Mouse (Mus musculus): ENCODE data around the gene Zdhhc5. TPM values are rescaled to one million over a fixed set of nuclear protein-coding genes. Genes with fewer than 3 reads are reported as not detected.

Gene Zdhhc5
- total RNA-seq, 1 experiment = 39.0 TPM

DNA sequence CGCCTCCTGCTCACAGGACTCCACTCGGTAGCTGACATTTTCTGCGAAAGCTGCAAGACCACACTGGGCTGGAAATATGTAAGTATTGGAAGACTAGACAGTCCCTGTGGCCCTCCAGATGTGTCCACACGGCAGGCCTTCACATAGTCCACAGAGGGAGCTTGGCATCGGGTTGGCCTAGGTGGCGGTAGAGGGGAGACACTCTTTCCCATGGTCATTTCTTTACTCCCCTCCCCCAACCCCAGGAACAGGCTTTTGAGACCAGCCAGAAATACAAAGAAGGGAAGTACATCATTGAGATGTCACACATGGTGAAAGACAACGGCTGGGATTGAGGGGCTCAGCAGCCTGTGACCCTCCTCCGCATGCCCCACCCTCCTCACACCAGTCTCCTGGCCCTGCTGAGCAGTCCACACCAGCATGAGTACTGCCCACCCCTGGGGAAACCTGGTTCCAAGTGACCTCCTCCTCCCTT, 22.5 kb upstream of the Zdhhc5 start:
- no peak overlapping the region for H3K27ac ChIP-seq (ENCODE audit: insufficient read depth, low read depth, low read length, poor library complexity, severe bottlenecking)
- in situ Hi-C loops (cut with MboI; ENCODE audit: low sequenced_read_pairs in 2 of 2, unreplicated experiment in 2 of 2) = no loop called here

DNA sequence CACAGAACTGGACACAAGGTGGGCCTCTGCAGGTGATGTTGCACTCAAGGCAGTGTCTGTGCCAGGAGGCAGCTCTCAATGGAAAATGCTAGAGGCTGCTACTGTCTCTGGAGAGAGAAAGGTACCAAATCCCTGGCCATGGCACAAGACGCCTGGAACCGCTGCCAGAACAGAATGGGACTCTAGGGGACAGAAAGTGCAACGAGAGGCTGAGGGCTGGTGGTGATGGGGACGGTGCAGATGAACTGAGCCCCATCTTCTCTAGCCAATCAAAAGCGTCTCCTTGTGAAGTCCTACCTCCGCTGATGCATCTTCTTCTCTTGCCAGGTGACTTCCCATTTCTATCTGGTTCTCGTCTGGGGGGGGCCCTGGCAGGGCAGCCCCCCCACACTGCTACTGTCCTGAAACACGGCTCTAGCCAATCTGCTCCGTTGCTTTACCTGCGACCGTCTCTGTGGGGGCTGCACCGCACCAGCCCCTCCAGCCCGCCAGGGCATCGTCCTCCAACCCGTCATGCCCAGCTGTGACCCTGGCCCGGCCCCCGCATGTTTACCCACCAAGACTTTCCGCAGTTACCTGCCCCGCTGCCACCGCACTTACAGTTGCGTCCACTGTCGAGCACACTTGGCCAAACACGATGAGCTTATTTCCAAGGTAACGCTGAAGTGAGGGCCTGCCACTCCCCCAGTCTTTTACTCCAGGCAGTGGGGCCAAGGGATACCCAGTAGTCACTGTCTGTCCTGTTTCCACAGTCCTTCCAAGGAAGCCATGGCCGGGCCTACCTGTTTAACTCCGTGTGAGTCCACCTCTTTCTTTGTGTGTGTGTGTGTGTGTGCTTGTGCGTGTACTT, 21.6 kb upstream of the Zdhhc5 start:
- DNase-seq (ENCODE audit: low read depth, low spot score) = no peak
- H3K9me3 ChIP-seq (ENCODE audit: control insufficient read depth, insufficient read depth, low read depth, low read length) = no peaks in the 10 kb centered on the region
- TF ChIP-seq ZNF384 (IDR thresholded peaks at IDR 0.05; ENCODE audit: low read depth, low read length) (no peak), CHD2 (IDR thresholded peaks at IDR 0.05; ENCODE audit: low read depth, low read length) (no peak), HCFC1 (IDR thresholded peaks at IDR 0.05; ENCODE audit: borderline replicate concordance, insufficient read depth, low read length) (no peak), MAFK (IDR thresholded peaks at IDR 0.05; ENCODE audit: insufficient read depth, low read depth, low read length) (no peak), ZC3H11A (IDR thresholded peaks at IDR 0.05; ENCODE audit: borderline replicate concordance, low read depth, low read length) (no peak)
- H3K36me3 ChIP-seq (ENCODE audit: control insufficient read depth, insufficient read depth, low read length, poor library complexity, severe bottlenecking) = peaks cover 8% of the 10 kb centered on the region; the same call in 1 of the 2 replicates
- in situ Hi-C loops (cut with MboI; ENCODE audit: low sequenced_read_pairs in 2 of 2, unreplicated experiment in 2 of 2) = no loop called here
- no peak overlapping the region for H3K27ac ChIP-seq (ENCODE audit: insufficient read depth, low read depth, low read length, poor library complexity, severe bottlenecking)
- peaks cover 4 to 33% of the 10 kb centered on the region in 2 experiments; a peak in 3 of 4 replicates for H3K4me1 ChIP-seq (ENCODE audit: control insufficient read depth in 2 of 2, insufficient read depth in 2 of 2, low read length in 2 of 2, poor library complexity in 1 of 2)
- H3K9ac ChIP-seq (ENCODE audit: insufficient read depth, low read depth, low read length, poor library complexity, severe bottlenecking) = peak overlapping the region; percentile 13; the same call in 1 of the 2 replicates
- peak overlapping the region; percentile 4 to 33; a peak in 2 of 4 replicates for H3K4me3 ChIP-seq (ENCODE audit: insufficient read depth in 1 of 2, low read depth in 1 of 2, low read length in 2 of 2, poor library complexity in 1 of 2, severe bottlenecking in 1 of 2)

More for the DNA sequence above, 22.5 kb upstream of the Zdhhc5 start:
- Histone ChIP-seq H3K36me3 (ENCODE audit: control insufficient read depth, insufficient read depth, low read length, poor library complexity, severe bottlenecking) (peaks cover 13% of the 10 kb centered on the region), H3K9me3 (ENCODE audit: control insufficient read depth, insufficient read depth, low read depth, low read length) (no peaks in the 10 kb centered on the region), H3K9ac (ENCODE audit: insufficient read depth, low read depth, low read length, poor library complexity, severe bottlenecking) (no peak overlapping the region), H3K4me1 (ENCODE audit: control insufficient read depth in 2 of 2, insufficient read depth in 2 of 2, low read length in 2 of 2, poor library complexity in 1 of 2) (peaks cover 4 to 33% of the 10 kb centered on the region in 2 experiments; a peak in 3 of 4 replicates), H3K4me3 (ENCODE audit: insufficient read depth in 1 of 2, low read depth in 1 of 2, low read length in 2 of 2, poor library complexity in 1 of 2, severe bottlenecking in 1 of 2) (no peak overlapping the region)
- DNase-seq (ENCODE audit: low read depth, low spot score) = no peak
- TF ChIP-seq MAFK (IDR thresholded peaks at IDR 0.05; ENCODE audit: insufficient read depth, low read depth, low read length) = no peak
- no peak for TF ChIP-seq ZC3H11A (IDR thresholded peaks at IDR 0.05; ENCODE audit: borderline replicate concordance, low read depth, low read length)
- TF ChIP-seq ZNF384 (IDR thresholded peaks at IDR 0.05; ENCODE audit: low read depth, low read length) = no peak
- TF ChIP-seq CHD2 (IDR thresholded peaks at IDR 0.05; ENCODE audit: low read depth, low read length) = no peak
- no peak for TF ChIP-seq HCFC1 (IDR thresholded peaks at IDR 0.05; ENCODE audit: borderline replicate concordance, insufficient read depth, low read length)

DNA sequence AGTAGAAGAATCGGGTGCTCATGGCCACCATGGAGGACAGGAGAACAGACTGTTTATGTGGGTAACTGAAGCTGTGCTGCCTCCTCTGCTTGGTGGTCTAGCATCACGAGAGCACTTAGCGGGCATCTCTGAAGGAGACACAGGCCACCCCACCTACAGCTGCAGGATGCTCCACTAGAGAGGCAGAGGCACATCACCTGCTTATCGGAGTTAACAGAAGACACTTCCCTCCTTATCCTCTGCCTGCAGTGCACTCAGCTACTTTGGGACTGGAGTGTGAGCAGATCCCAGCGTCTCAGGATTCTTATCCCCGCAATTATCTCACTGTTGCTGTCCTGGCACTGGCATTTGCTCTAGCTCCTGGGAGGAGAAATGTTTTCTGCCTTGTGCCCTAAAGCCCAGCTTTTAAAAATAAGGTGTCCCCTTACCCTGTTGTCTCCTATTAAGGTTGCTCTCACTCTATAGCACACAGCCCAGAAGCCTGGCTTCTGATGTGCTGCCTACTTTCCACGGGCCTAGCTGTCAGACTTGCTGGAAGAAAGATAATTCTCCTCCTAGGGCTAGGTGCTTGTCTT, 20.5 kb upstream of the Zdhhc5 start:
- H3K36me3 ChIP-seq (ENCODE audit: control insufficient read depth, insufficient read depth, low read length, poor library complexity, severe bottlenecking) = peaks cover 3% of the 10 kb centered on the region; the same call in 1 of the 2 replicates
- H3K4me1 ChIP-seq (ENCODE audit: control insufficient read depth in 2 of 2, insufficient read depth in 2 of 2, low read length in 2 of 2, poor library complexity in 1 of 2) = peaks cover 4 to 32% of the 10 kb centered on the region in 2 experiments; a peak in 3 of 4 replicates
- H3K9me3 ChIP-seq (ENCODE audit: control insufficient read depth, insufficient read depth, low read depth, low read length) = no peaks in the 10 kb centered on the region
- H3K27ac ChIP-seq (ENCODE audit: insufficient read depth, low read depth, low read length, poor library complexity, severe bottlenecking) = no peak overlapping the region
- no peak for DNase-seq (ENCODE audit: low read depth, low spot score)
- no peak overlapping the region for H3K9ac ChIP-seq (ENCODE audit: insufficient read depth, low read depth, low read length, poor library complexity, severe bottlenecking)
- in situ Hi-C loops (cut with MboI; ENCODE audit: low sequenced_read_pairs in 2 of 2, unreplicated experiment in 2 of 2) = no loop called here
- TF ChIP-seq CHD2 (IDR thresholded peaks at IDR 0.05; ENCODE audit: low read depth, low read length) (no peak), ZNF384 (IDR thresholded peaks at IDR 0.05; ENCODE audit: low read depth, low read length) (no peak), ZC3H11A (IDR thresholded peaks at IDR 0.05; ENCODE audit: borderline replicate concordance, low read depth, low read length) (no peak), MAFK (IDR thresholded peaks at IDR 0.05; ENCODE audit: insufficient read depth, low read depth, low read length) (no peak), HCFC1 (IDR thresholded peaks at IDR 0.05; ENCODE audit: borderline replicate concordance, insufficient read depth, low read length) (no peak)
- no peak overlapping the region for H3K4me3 ChIP-seq (ENCODE audit: insufficient read depth in 1 of 2, low read depth in 1 of 2, low read length in 2 of 2, poor library complexity in 1 of 2, severe bottlenecking in 1 of 2)

DNA sequence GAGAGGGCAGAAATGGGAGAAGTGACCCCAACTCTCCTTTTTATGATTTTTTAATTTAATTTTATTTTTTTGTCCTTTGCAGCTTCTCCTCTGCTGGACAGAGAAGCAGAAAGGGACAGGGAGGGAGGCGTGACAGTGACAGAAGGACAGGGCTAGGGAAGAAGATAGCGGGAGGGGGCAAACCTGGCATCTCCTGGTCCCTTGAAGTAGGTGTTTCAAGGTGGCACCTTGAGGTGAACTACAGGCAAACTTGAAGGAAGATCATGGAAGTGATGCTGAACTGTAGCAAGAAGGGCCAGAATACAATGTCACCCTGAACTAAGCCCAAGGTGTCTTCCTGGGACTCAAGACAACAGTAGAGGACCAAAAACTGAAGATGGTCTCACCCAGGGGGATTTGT, 19.9 kb upstream of the Zdhhc5 start:
- TF ChIP-seq CHD2 (IDR thresholded peaks at IDR 0.05; ENCODE audit: low read depth, low read length) = no peak
- no peak for TF ChIP-seq HCFC1 (IDR thresholded peaks at IDR 0.05; ENCODE audit: borderline replicate concordance, insufficient read depth, low read length)
- no peak for TF ChIP-seq ZNF384 (IDR thresholded peaks at IDR 0.05; ENCODE audit: low read depth, low read length)
- TF ChIP-seq ZC3H11A (IDR thresholded peaks at IDR 0.05; ENCODE audit: borderline replicate concordance, low read depth, low read length) = no peak
- no peak for TF ChIP-seq MAFK (IDR thresholded peaks at IDR 0.05; ENCODE audit: insufficient read depth, low read depth, low read length)
- in situ Hi-C loops (cut with MboI; ENCODE audit: low sequenced_read_pairs in 2 of 2, unreplicated experiment in 2 of 2) = no loop called here
- Histone ChIP-seq H3K9ac (ENCODE audit: insufficient read depth, low read depth, low read length, poor library complexity, severe bottlenecking) (no peak overlapping the region), H3K4me1 (ENCODE audit: control insufficient read depth in 2 of 2, insufficient read depth in 2 of 2, low read length in 2 of 2, poor library complexity in 1 of 2) (peaks cover 4 to 29% of the 10 kb centered on the region in 2 experiments; a peak in 3 of 4 replicates), H3K9me3 (ENCODE audit: control insufficient read depth, insufficient read depth, low read depth, low read length) (no peaks in the 10 kb centered on the region), H3K36me3 (ENCODE audit: control insufficient read depth, insufficient read depth, low read length, poor library complexity, severe bottlenecking) (no peaks in the 10 kb centered on the region), H3K4me3 (ENCODE audit: insufficient read depth in 1 of 2, low read depth in 1 of 2, low read length in 2 of 2, poor library complexity in 1 of 2, severe bottlenecking in 1 of 2) (peak overlapping the region in 1 of 2 experiments; percentile 32; a peak in 1 of 4 replicates), H3K27ac (ENCODE audit: insufficient read depth, low read depth, low read length, poor library complexity, severe bottlenecking) (no peak overlapping the region)
- DNase-seq (ENCODE audit: low read depth, low spot score) = no peak
